Comparison of ENCODE assay signal across 16 mouse cellular contexts in the genomic region with DNA sequence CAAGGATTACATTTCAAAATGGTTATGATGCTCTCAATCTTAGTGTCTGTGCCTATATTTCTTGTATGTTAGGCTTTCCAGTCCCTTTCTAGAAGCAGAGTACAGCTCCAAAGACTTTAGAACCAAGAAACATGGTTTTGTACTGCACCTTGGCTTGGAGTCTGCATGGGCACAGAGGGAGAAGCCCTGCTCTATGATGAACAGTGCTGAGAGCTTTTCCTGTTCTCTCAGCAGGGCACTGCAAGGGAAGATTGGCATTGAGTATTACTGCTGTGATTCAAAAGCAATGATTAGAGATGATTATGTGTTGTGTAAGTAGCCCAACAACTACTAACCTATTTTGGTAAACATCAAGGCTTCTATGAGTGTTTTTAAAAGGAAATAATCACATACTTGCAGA.
"Had no signal": no experiment of that assay in that cellular context is flagged by ENCODE, and none has a peak within 500 bp of the region (broad histone marks: within the 10 kb centered on the region; RNA-seq: fewer than 3 reads in every experiment).

No protein-coding gene starts in this region.

- H3K4me1 ChIP-seq: limb, embryonic 15.5 days; liver, embryonic 12.5 days; midbrain, embryonic 15.5 days; neural tube, embryonic 12.5 days; stomach, embryonic 15.5 days had no signal

- H3K9me3 ChIP-seq: limb, embryonic 15.5 days; liver, embryonic 12.5 days; megakaryocyte, embryonic 14.5 days; midbrain, embryonic 15.5 days; neural tube, embryonic 12.5 days; stomach, embryonic 15.5 days had no signal

- H3K36me3 ChIP-seq: limb, embryonic 15.5 days; liver, embryonic 12.5 days; midbrain, embryonic 15.5 days; neural tube, embryonic 12.5 days; stomach, embryonic 15.5 days had no signal

- DNase-seq: kidney, adult 2 months; kidney, postnatal 36 days; lung, embryonic 14.5 days; lung, postnatal 10 days; right cerebral cortex, postnatal 14 days; thymus, postnatal 4 days had no signal

- H3K9ac ChIP-seq: limb, embryonic 15.5 days; liver, embryonic 12.5 days; lung, embryonic 14.5 days; midbrain, embryonic 15.5 days; neural tube, embryonic 12.5 days; stomach, embryonic 15.5 days had no signal

- H3K4me3 ChIP-seq: left cerebral cortex, adult 2 months; limb, embryonic 15.5 days; liver, embryonic 12.5 days; megakaryocyte, embryonic 14.5 days; midbrain, embryonic 15.5 days; neural tube, embryonic 12.5 days; stomach, embryonic 15.5 days had no signal

- H3K27me3 ChIP-seq: limb, embryonic 15.5 days; liver, embryonic 12.5 days; megakaryocyte, embryonic 14.5 days; midbrain, embryonic 15.5 days; neural tube, embryonic 12.5 days; stomach, embryonic 15.5 days had no signal

- H3K4me2 ChIP-seq: limb, embryonic 15.5 days; liver, embryonic 12.5 days; lung, embryonic 14.5 days; midbrain, embryonic 11.5 days; midbrain, embryonic 15.5 days; neural tube, embryonic 12.5 days; stomach, embryonic 15.5 days had no signal

- ATAC-seq: liver, embryonic 12.5 days; midbrain, embryonic 15.5 days had no signal

- H3K27ac ChIP-seq: kidney, postnatal 0 days; left cerebral cortex, adult 2 months; limb, embryonic 15.5 days; liver, embryonic 12.5 days; macrophage; midbrain, embryonic 15.5 days; neural tube, embryonic 12.5 days; stomach, embryonic 15.5 days had no signal
